Mouse (Mus musculus) liver, embryonic 14.5 days (tissue): Measurements from ENCODE around the gene Serpina3m.
"Not testable (repeated sequence)": the region's sequence is repeated elsewhere in the genome, so short reads cannot be mapped to it uniquely, and the experiment has no call there.

Source experiments
- CTCF ChIP-seq: IDR thresholded peaks from 2 replicates; pipeline ENCODE4 v1.5.1; 2016; ENCODE audit warnings: antibody characterized with exemption, low read depth, control low read depth
- EP300 ChIP-seq: IDR thresholded peaks from 2 replicates; pipeline ENCODE4 v1.6.1; 2016; ENCODE audit warnings: antibody characterized with exemption, low read depth

DNA sequence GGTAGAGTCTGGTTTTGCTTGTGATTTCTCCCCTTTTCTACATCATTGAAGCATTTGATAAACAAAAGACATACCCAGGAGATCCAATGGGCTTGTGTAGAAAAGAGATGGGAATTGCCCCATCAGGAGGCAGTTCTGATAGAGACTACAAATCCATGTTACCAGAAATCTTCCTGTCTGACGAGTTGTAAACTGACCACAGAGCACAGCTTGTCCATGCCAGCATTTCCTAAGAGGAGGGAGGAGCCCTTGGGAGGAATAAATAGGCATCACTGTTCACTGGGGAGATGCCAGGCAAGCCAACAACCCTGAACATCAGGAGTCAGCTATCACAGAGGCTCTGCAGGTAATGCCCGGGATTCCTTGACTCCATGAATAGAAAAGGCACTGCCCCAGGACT lies 48.6 kb downstream of the Serpina3m start:
- not testable (repeated sequence) for TF ChIP-seq CTCF, EP300
